Mouse (Mus musculus) olfactory bulb, adult 2 months (tissue): Measurements from ENCODE around the gene Rnf220.

Source experiments
- CTCF ChIP-seq: fragments of 200-500 bp; IDR thresholded peaks from 2 replicates; pipeline ENCODE4 v1.5.1; 2012; ENCODE audit warnings: low read depth, mild to moderate bottlenecking, low read length, moderate library complexity; ENCODE audit not compliant: insufficient read depth
- POLR2A ChIP-seq: fragments of 200-500 bp; IDR thresholded peaks from 2 replicates; pipeline ENCODE4 v1.6.1; 2012; ENCODE audit warnings: mild to moderate bottlenecking, low read depth, low read length, moderate library complexity; ENCODE audit not compliant: insufficient read depth

DNA sequence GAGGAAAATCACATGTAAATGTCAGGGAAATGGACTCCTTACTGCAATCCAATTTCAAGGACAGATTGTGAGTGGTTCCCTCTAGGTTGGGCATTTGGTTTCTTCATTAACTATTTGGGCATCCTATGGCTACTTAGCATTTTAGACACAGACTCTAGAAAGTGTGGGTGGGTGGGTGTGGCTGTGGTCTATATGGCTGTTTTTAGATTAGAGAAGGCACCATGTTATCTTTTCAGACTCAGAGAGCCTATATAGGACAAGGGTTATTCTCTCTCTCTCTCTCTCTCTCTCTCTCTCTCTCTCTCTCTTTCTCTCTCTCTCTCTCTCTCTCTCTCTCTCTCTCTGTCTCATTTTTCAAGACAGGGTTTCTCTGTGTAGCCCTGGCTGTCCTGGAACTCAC, 20.5 kb downstream of the Rnf220 start:
- TF ChIP-seq POLR2A, result no peak
- no peak for TF ChIP-seq CTCF
